Comparison of ENCODE assay signal across 16 mouse cellular contexts in genomic region chr15:10706414-10706813, GRCm38 (mm10).
"Had no signal": no experiment of that assay in that cellular context is flagged by ENCODE, and none has a peak within 500 bp of the region (broad histone marks: within the 10 kb centered on the region; RNA-seq: fewer than 3 reads in every experiment).

No protein-coding gene starts in this region.

- ATAC-seq: inflammation-experienced regulatory T-cells, adult 6 months; liver, embryonic 12.5 days; liver, postnatal 0 days; midbrain, embryonic 13.5 days had no signal

- H3K27me3 ChIP-seq: kidney, embryonic 15.5 days; liver, embryonic 12.5 days; lung, embryonic 15.5 days; midbrain, embryonic 13.5 days had no signal

- H3K9ac ChIP-seq: kidney, embryonic 15.5 days; liver, embryonic 12.5 days; liver, postnatal 0 days; lung, embryonic 15.5 days; midbrain, embryonic 13.5 days had no signal

- H3K4me3 ChIP-seq: kidney, embryonic 15.5 days; limb, embryonic 10.5 days; liver, embryonic 12.5 days; lung, embryonic 15.5 days; midbrain, embryonic 13.5 days; myocyte had no signal

- H3K27ac ChIP-seq: kidney, embryonic 15.5 days; limb, embryonic 10.5 days; liver, embryonic 12.5 days; lung, embryonic 15.5 days; macrophage; midbrain, embryonic 13.5 days had no signal

- H3K4me1 ChIP-seq: liver, embryonic 12.5 days had no signal

- H3K4me2 ChIP-seq: kidney, embryonic 15.5 days; liver, embryonic 12.5 days; lung, embryonic 15.5 days; midbrain, embryonic 13.5 days had no signal

- DNase-seq: kidney, adult 2 months; kidney, postnatal 14 days; liver, postnatal 0 days; retina, postnatal 1 day; right cerebral cortex, postnatal 4 days; spleen, adult 18-20 months; thymus, adult 18-20 months; thymus, postnatal 14 days had no signal

- H3K9me3 ChIP-seq: kidney, embryonic 15.5 days; limb, embryonic 10.5 days; liver, embryonic 12.5 days; lung, embryonic 15.5 days; midbrain, embryonic 13.5 days had no signal
